ENCODE assay signal across 8 mouse cellular contexts in the genomic region with DNA sequence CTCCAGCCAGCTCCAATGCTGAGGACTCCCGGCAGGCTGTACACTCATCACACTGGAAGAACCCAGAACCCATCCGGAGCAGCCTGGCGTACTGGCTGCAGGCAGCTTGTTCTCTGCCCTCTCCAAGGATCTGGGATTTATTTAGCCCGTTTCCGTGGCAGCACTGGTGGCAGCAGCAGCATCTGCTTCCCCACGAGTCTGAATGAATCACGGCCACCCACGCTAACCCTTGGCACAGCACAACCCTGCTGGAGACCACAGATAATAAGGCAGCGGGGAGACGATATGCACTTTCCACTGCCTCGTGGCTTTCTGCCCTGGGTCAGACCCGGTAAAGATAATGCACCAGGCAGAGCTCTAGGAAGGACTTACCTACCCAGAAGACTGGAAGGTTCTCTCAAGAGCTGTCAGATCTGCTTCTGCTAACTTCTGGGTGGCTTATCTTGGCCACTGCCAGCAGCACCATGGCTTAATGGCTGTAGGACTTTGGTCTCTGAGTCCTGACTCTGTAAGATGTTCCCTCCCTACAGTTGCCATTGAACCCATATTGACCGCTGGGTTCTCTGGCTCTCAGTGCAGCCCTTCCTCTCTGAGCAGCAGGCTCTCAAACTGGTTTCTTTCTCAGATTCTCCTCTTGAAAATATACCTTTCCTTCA.
A peak's percentile ranks its signal among the peaks of the same experiment; 100 is the strongest.
DNase-seq lines count a peak whose midpoint lies in the region; ATAC-seq lines count a peak whose summit lies in the region.

No protein-coding gene starts in this region.

- WGBS in embryonic facial prominence, embryonic 15.5 days: 40% methylated on average over 13 of the region's 13 CpGs
- WGBS in kidney, embryonic 14.5 days: 67% methylated on average over 13 of the region's 13 CpGs

- 0 out of 2 replicates have a peak overlapping the region, but pooled peaks have one; percentile 8 for H3K4me2 ChIP-seq in embryonic facial prominence, embryonic 15.5 days (replicated peaks)
- H3K4me2 ChIP-seq in kidney, embryonic 14.5 days (replicated peaks; ENCODE audit: low read depth, low read length): no peak overlapping the region

- H3K9ac ChIP-seq in embryonic facial prominence, embryonic 15.5 days: no peak overlapping the region
- H3K9ac ChIP-seq in kidney, embryonic 14.5 days (ENCODE audit: low read depth, low read length): no peak overlapping the region

- no peak; the same call in 1 of the 2 replicates for ATAC-seq in embryonic facial prominence, embryonic 15.5 days (ENCODE audit: insufficient number of reproducible peaks, low FRiP score, low TSS enrichment, low read depth)
- ATAC-seq in kidney, embryonic 14.5 days (ENCODE audit: low FRiP score, low TSS enrichment): no peak

- H3K36me3 ChIP-seq in embryonic facial prominence, embryonic 15.5 days: no peaks in the 10 kb centered on the region
- H3K36me3 ChIP-seq in kidney, embryonic 14.5 days (ENCODE audit: control insufficient read depth, insufficient read depth, low read length): no peaks in the 10 kb centered on the region

- H3K4me3 ChIP-seq in embryonic facial prominence, embryonic 15.5 days (replicated peaks): no peak overlapping the region
- no peak overlapping the region for H3K4me3 ChIP-seq in kidney, embryonic 14.5 days (ENCODE audit: low read length)

- H3K9me3 ChIP-seq in embryonic facial prominence, embryonic 15.5 days (replicated peaks): no peaks in the 10 kb centered on the region
- H3K9me3 ChIP-seq in kidney, embryonic 14.5 days (ENCODE audit: control insufficient read depth, low read length): no peaks in the 10 kb centered on the region; the same call in 1 of the 2 replicates

- DNase-seq in adrenal gland, postnatal 10 days: peak; percentile 17
- no peak for DNase-seq in adrenal gland, adult 18-20 months (ENCODE audit: low spot score in 2 of 2)
- DNase-seq in NIH3T3 (ENCODE audit: low read depth) (peak; percentile 83), liver (no peak)
- DNase-seq in layer of hippocampus, postnatal 25 days (ENCODE audit: extremely low spot score in 1 of 2, low spot score in 1 of 2): peak; percentile 52 to 56
- peak; percentile 40 for DNase-seq in right cerebral cortex, postnatal 4 days

- peaks cover 23% of the 10 kb centered on the region for H3K4me1 ChIP-seq in embryonic facial prominence, embryonic 15.5 days
- H3K4me1 ChIP-seq in kidney, embryonic 14.5 days (ENCODE audit: control insufficient read depth, insufficient read depth, low read length): peaks cover 8% of the 10 kb centered on the region

- H3K27me3 ChIP-seq in embryonic facial prominence, embryonic 15.5 days: no peaks in the 10 kb centered on the region
- no peaks in the 10 kb centered on the region for H3K27me3 ChIP-seq in kidney, embryonic 14.5 days (ENCODE audit: control insufficient read depth, insufficient read depth, low read length)

- no peak overlapping the region for H3K27ac ChIP-seq in embryonic facial prominence, embryonic 15.5 days (replicated peaks)
- H3K27ac ChIP-seq in kidney, embryonic 14.5 days (ENCODE audit: low read depth, low read length): no peak overlapping the region

Comparison
In these comparisons a context has a peak if more than half of its experiments do, and no peak if none do; other contexts are left out.
1. DNase-seq: peak in adrenal gland, postnatal 10 days (single experiment), NIH3T3 (single experiment), layer of hippocampus, postnatal 25 days (2 of 2) and right cerebral cortex, postnatal 4 days (single experiment); none in adrenal gland, adult 18-20 months (0 of 2) and liver (single experiment).